Mouse (Mus musculus): ENCODE measurements around the gene Cct3. TPM values are rescaled to one million over a fixed set of nuclear protein-coding genes. Genes with fewer than 3 reads are reported as not detected.
"Not testable (repeated sequence)": the region's sequence is repeated elsewhere in the genome, so short reads cannot be mapped to it uniquely, and the experiment has no call there.

Gene Cct3
- polyA plus RNA-seq, 1 experiment = 165 TPM

DNA sequence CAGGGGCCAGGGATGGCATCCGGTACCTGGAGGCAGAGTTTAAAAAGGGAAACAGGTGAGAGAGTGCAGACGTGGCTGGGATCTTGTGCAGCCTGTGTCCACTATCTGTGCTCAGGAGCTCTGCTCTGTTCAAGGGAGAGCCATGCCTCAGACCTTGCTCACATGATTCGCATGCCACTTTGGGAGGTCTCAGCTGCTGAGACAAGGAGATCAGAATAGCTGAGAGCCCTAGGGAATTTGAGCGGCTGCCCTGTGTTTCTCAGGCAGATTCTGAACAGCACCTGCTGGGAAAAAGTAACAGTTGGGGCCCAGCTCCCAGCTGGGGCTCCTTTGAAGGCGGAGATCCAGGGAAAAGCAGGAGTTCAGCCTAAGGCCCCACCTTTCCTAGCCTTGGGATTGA is 62.7 kb downstream of the Cct3 start:
- TF ChIP-seq CTCF (IDR thresholded peaks at IDR 0.05; ENCODE audit: extremely low read depth, insufficient read depth, low read length) (no peak), POLR2A (IDR thresholded peaks at IDR 0.05; ENCODE audit: extremely low read depth, insufficient read depth, low read length) (no peak)
- Histone ChIP-seq H3K4me1 (ENCODE audit: control insufficient read depth, insufficient read depth, low read length) (no peaks in the 10 kb centered on the region; the same call in 1 of the 2 replicates), H3K27ac (ENCODE audit: insufficient read depth, low read length) (peak overlapping the region; percentile 32; the same call in 1 of the 2 replicates), H3K4me3 (ENCODE audit: insufficient read depth, low read length) (no peak overlapping the region)

DNA sequence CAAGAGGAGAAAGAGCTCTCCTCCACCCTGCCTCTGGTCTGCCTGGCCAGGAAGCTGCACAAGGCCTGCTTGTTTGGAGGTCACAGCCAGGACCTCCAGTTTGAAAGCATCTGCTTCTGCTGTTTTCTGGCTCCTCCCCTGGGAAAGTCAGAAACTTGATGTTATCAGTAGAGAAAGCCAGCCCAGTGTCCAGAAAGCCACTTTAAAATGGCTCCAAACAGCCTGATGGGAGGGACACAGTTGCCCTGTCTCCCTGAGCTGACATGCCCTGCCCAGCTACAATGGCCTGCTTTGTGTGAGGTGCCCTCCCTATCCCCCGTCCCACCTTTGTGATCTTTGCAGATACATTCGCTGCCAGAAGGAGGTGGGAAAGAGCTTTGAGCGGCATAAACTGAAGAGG is 63.1 kb downstream of the Cct3 start:
- Histone ChIP-seq H3K4me3 (ENCODE audit: insufficient read depth, low read length) (no peak overlapping the region), H3K4me1 (ENCODE audit: control insufficient read depth, insufficient read depth, low read length) (no peaks in the 10 kb centered on the region; the same call in 1 of the 2 replicates), H3K27ac (ENCODE audit: insufficient read depth, low read length) (peak overlapping the region; percentile 32; the same call in 1 of the 2 replicates)
- TF ChIP-seq CTCF (IDR thresholded peaks at IDR 0.05; ENCODE audit: extremely low read depth, insufficient read depth, low read length) (no peak), POLR2A (IDR thresholded peaks at IDR 0.05; ENCODE audit: extremely low read depth, insufficient read depth, low read length) (no peak)

DNA sequence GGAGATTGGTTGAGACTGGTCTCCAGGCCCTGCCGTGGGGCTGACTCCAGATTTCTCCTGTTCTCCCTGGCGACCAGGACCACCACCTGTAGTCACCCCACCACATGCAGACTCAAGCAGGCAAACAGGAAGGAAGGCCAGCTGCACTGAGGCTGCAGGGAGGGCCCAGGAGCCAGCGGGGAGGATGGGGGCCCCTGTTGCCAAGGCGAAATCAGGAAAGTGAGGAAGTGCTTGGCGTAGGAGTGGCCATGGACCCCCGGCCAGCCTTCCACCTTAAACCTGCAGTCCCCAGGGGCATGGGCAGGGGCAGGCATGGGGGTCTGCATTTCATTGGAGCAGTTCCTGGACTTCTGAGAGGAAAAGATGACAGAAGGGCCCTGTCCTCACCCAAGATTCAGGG is 64.2 kb downstream of the Cct3 start:
- Histone ChIP-seq H3K4me3 (ENCODE audit: insufficient read depth, low read length) (no peak overlapping the region), H3K4me1 (ENCODE audit: control insufficient read depth, insufficient read depth, low read length) (peaks cover 2% of the 10 kb centered on the region; the same call in 1 of the 2 replicates), H3K27ac (ENCODE audit: insufficient read depth, low read length) (no peak overlapping the region)
- TF ChIP-seq CTCF (IDR thresholded peaks at IDR 0.05; ENCODE audit: extremely low read depth, insufficient read depth, low read length) (no peak), POLR2A (IDR thresholded peaks at IDR 0.05; ENCODE audit: extremely low read depth, insufficient read depth, low read length) (no peak)

DNA sequence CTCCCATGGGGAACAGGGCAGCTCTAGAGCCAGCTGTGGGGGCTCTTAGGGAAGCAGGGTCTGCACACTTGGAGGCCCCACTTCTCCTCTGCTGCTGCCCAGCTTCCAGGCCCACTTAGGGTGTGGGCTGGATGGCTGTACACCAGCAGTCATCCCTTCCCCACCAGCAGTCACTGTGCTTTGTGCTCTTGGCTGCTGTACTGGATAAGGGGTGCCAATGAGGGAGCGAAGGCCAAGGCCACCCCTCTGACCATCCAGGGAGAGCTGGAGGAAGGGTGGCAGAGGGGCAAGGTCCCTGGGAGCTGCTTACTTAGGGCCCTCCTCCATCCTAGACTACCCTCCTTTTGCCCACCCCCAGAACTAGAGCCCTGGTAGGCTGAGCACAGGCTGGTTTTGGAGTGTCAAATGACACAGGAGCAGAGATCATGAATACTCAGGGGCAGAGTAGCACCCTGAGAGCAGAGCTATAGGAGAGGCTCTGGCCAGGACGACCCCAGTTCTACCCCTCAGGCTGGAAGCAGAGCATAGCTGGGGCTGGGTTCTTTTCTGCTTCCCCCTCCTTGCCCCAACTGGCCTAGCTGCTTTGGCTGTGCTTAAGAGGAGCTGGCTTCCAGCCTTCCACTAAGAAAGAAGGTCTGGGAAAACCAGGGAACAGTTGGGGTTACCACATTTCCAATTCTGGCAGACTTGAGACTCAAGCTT is 64.8 kb downstream of the Cct3 start:
- H3K4me1 ChIP-seq (ENCODE audit: control insufficient read depth, insufficient read depth, low read length) = peaks cover 2% of the 10 kb centered on the region; the same call in 1 of the 2 replicates
- TF ChIP-seq POLR2A (IDR thresholded peaks at IDR 0.05; ENCODE audit: extremely low read depth, insufficient read depth, low read length) = no peak
- TF ChIP-seq CTCF (IDR thresholded peaks at IDR 0.05; ENCODE audit: extremely low read depth, insufficient read depth, low read length) = no peak
- H3K4me3 ChIP-seq (ENCODE audit: insufficient read depth, low read length) = no peak overlapping the region
- H3K27ac ChIP-seq (ENCODE audit: insufficient read depth, low read length) = peak overlapping the region; percentile 76

GRCm38 (mm10) chr3:88363700-88364099 is 66.8 kb downstream of the Cct3 start:
- TF ChIP-seq POLR2A (IDR thresholded peaks at IDR 0.05; ENCODE audit: extremely low read depth, insufficient read depth, low read length) (no peak), CTCF (IDR thresholded peaks at IDR 0.05; ENCODE audit: extremely low read depth, insufficient read depth, low read length) (no peak)
- peak overlapping the region; percentile 53 for H3K27ac ChIP-seq (ENCODE audit: insufficient read depth, low read length)
- H3K4me1 ChIP-seq (ENCODE audit: control insufficient read depth, insufficient read depth, low read length) = peaks cover 2% of the 10 kb centered on the region; the same call in 1 of the 2 replicates
- H3K4me3 ChIP-seq (ENCODE audit: insufficient read depth, low read length) = no peak overlapping the region

DNA sequence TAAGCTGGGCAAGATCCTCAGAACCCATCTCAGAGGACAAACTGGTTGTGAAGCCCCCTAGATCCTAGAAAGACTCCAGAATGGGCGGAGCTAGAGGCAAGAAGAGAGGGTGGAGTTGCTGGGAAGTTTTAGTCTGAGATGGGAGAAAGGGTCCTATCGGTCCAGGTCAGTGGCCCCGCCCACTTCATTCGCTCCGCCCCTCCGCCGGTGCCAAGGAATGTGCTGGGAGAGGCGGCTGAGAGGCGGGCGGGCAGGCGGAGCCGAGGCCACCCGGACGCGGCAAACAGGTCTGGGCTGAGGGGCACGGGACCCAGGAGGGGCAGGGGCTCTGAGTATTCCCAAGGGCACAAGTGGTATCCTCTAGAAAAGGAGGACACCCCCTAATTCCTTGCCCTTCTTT is 67.4 kb downstream of the Cct3 start, which contains the start of gene Paqr6:
Paqr6 (plus strand) TSS at position 248 of the 400 bp plus-strand sequence.
- TF ChIP-seq POLR2A (IDR thresholded peaks at IDR 0.05; ENCODE audit: extremely low read depth, insufficient read depth, low read length) = no peak
- no peak for TF ChIP-seq CTCF (IDR thresholded peaks at IDR 0.05; ENCODE audit: extremely low read depth, insufficient read depth, low read length)
- peaks cover 2% of the 10 kb centered on the region; the same call in 1 of the 2 replicates for H3K4me1 ChIP-seq (ENCODE audit: control insufficient read depth, insufficient read depth, low read length)
- H3K4me3 ChIP-seq (ENCODE audit: insufficient read depth, low read length) = no peak within 1 kb of the TSS
- peak within 1 kb of the TSS; percentile 53 for H3K27ac ChIP-seq (ENCODE audit: insufficient read depth, low read length)

- H3K27ac ChIP-seq (ENCODE audit: insufficient read depth, low read length) = no peak overlapping the region
- TF ChIP-seq CTCF (IDR thresholded peaks at IDR 0.05; ENCODE audit: extremely low read depth, insufficient read depth, low read length) (no peak), POLR2A (IDR thresholded peaks at IDR 0.05; ENCODE audit: extremely low read depth, insufficient read depth, low read length) (no peak)
- H3K4me3 ChIP-seq (ENCODE audit: insufficient read depth, low read length) = no peak overlapping the region
- H3K4me1 ChIP-seq (ENCODE audit: control insufficient read depth, insufficient read depth, low read length) = peaks cover 2% of the 10 kb centered on the region; the same call in 1 of the 2 replicates
Observed at GRCm38 (mm10) chr3:88365705-88366361, 68.9 kb downstream of the Cct3 start.

GRCm38 (mm10) chr3:88366830-88367428 is 70.0 kb downstream of the Cct3 start:
- peak overlapping the region; percentile 42 for H3K4me3 ChIP-seq (ENCODE audit: insufficient read depth, low read length)

DNA sequence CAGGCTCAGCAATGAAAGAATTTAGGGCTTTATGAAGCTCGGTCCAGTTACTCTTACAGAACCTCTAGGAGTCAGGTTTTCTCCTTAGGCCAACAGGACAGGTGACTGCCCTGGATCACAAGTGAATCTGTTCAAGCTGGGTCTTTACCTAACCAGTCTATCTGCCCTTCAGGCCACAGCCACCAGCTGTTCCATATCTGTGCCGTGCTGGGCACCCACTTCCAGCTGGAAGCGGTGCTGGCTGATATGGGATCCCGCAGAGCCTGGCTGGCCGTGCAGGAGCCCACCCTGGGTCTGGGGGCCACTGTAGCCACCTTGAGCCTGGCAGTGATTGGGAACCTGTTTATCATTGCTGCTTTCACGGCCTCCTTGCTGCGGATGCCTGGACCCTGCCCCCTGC is 70.6 kb downstream of the Cct3 start:
- not testable (repeated sequence) for H3K27ac ChIP-seq (ENCODE audit: insufficient read depth, low read length); H3K4me3 ChIP-seq (ENCODE audit: insufficient read depth, low read length); H3K4me1 ChIP-seq (ENCODE audit: control insufficient read depth, insufficient read depth, low read length)

More at GRCm38 (mm10) chr3:88366830-88367428, 70.0 kb downstream of the Cct3 start:
- not testable (repeated sequence) for H3K27ac ChIP-seq (ENCODE audit: insufficient read depth, low read length); H3K4me1 ChIP-seq (ENCODE audit: control insufficient read depth, insufficient read depth, low read length)

- H3K4me3 ChIP-seq (ENCODE audit: insufficient read depth, low read length); H3K27ac ChIP-seq (ENCODE audit: insufficient read depth, low read length); H3K4me1 ChIP-seq (ENCODE audit: control insufficient read depth, insufficient read depth, low read length): not testable (repeated sequence)
Observed at GRCm38 (mm10) chr3:88368511-88368910, 71.6 kb downstream of the Cct3 start.

Other genes starting within 250 kb of the Cct3 start
- 93.2 and 94.3 TPM in 2 replicates for gene Naxe, start 238.6 kb upstream of the Cct3 start, polyA plus RNA-seq (2012; rRNA removed)
- gene Ttc24, start 218.8 kb upstream of the Cct3 start, polyA plus RNA-seq (2012; rRNA removed) = not detected in 2 replicates
- gene Iqgap3, start 215.1 kb upstream of the Cct3 start, polyA plus RNA-seq (2012; rRNA removed) = 0.59 and 0.96 TPM in 2 replicates
- gene Mef2d, start 154.7 kb upstream of the Cct3 start, polyA plus RNA-seq (2012; rRNA removed) = 128 and 131 TPM in 2 replicates
- gene Rhbg, start 42.4 kb upstream of the Cct3 start, polyA plus RNA-seq (2012; rRNA removed) = not detected in 2 replicates
- 0.08 TPM in 1 of 2 replicates, not detected in the other for gene Gm38392, start 9.9 kb upstream of the Cct3 start, polyA plus RNA-seq (2012; rRNA removed)
- 3.3 and 5.0 TPM in 2 replicates for gene Tsacc, start 117 bp upstream of the Cct3 start, polyA plus RNA-seq (2012; rRNA removed)
- gene Glmp, start 27.9 kb downstream of the Cct3 start, polyA plus RNA-seq (2012; rRNA removed) = 90.9 and 97.3 TPM in 2 replicates
- 0.83 and 0.86 TPM in 2 replicates for gene Tmem79, start 39.0 kb downstream of the Cct3 start, polyA plus RNA-seq (2012; rRNA removed)
- 84.4 and 91.5 TPM in 2 replicates for gene Smg5, start 39.1 kb downstream of the Cct3 start, polyA plus RNA-seq (2012; rRNA removed)
- 15.3 and 15.6 TPM in 2 replicates for gene Paqr6, start 67.5 kb downstream of the Cct3 start, polyA plus RNA-seq (2012; rRNA removed)
- gene Bglap3, start 75.6 kb downstream of the Cct3 start, polyA plus RNA-seq (2012; rRNA removed) = 14.7 and 17.5 TPM in 2 replicates
- 0.44 TPM in 1 of 2 replicates, not detected in the other for gene Bglap2, start 81.6 kb downstream of the Cct3 start, polyA plus RNA-seq (2012; rRNA removed)
- gene Bglap, start 87.3 kb downstream of the Cct3 start, polyA plus RNA-seq (2012; rRNA removed) = not detected in 2 replicates
- gene Pmf1, start 113.2 kb downstream of the Cct3 start, polyA plus RNA-seq (2012; rRNA removed) = 10.5 and 11.1 TPM in 2 replicates
- 76.3 and 76.4 TPM in 2 replicates for gene Slc25a44, start 128.0 kb downstream of the Cct3 start, polyA plus RNA-seq (2012; rRNA removed)
- 68.9 and 71.6 TPM in 2 replicates for gene Sema4a, start 164.1 kb downstream of the Cct3 start, polyA plus RNA-seq (2012; rRNA removed)
- 64.7 and 70.6 TPM in 2 replicates for gene Lmna, start 212.8 kb downstream of the Cct3 start, polyA plus RNA-seq (2012; rRNA removed)
- gene Mex3a, start 235.3 kb downstream of the Cct3 start, polyA plus RNA-seq (2012; rRNA removed) = 1.5 TPM in 2 replicates